Mouse (Mus musculus): Measurements from ENCODE around the gene Gm43720.

The Gm43720 gene

GRCm38 (mm10) chr5:138262001-138262400, 17.8 kb downstream of the Gm43720 start:
- DNase-seq (ENCODE audit: extremely low spot score): no peak

GRCm38 (mm10) chr5:138260834-138261233, 18.9 kb downstream of the Gm43720 start:
- DNase-seq (ENCODE audit: extremely low spot score): no peak

GRCm38 (mm10) chr5:138260051-138260450, 19.7 kb downstream of the Gm43720 start:
- DNase-seq (ENCODE audit: extremely low spot score): no peak

GRCm38 (mm10) chr5:138258993-138259392, 20.8 kb downstream of the Gm43720 start:
- no peak for DNase-seq (ENCODE audit: extremely low spot score)

GRCm38 (mm10) chr5:138258542-138258941, 21.2 kb downstream of the Gm43720 start:
- no peak for DNase-seq (ENCODE audit: extremely low spot score)

GRCm38 (mm10) chr5:138258078-138258477, 21.7 kb downstream of the Gm43720 start:
- no peak for DNase-seq (ENCODE audit: extremely low spot score)

- no peak for DNase-seq (ENCODE audit: extremely low spot score)
Measured at GRCm38 (mm10) chr5:138257585-138257978, 22.2 kb downstream of the Gm43720 start.

- no peak for DNase-seq (ENCODE audit: extremely low spot score)
Measured at GRCm38 (mm10) chr5:138256966-138257584, 22.7 kb downstream of the Gm43720 start.

GRCm38 (mm10) chr5:138256094-138256467, 23.7 kb downstream of the Gm43720 start:
- DNase-seq (ENCODE audit: extremely low spot score): no peak

- peak; percentile 89 for DNase-seq (ENCODE audit: extremely low spot score)
Measured at GRCm38 (mm10) chr5:138255353-138256093, 24.2 kb downstream of the Gm43720 start, which contains the start of gene Lamtor4. Gene Lamtor4 (plus strand): TSS chr5:138255482.

- DNase-seq (ENCODE audit: extremely low spot score): no peak
Measured at GRCm38 (mm10) chr5:138253061-138253460, 26.7 kb downstream of the Gm43720 start.

GRCm38 (mm10) chr5:138251144-138251543, 28.6 kb downstream of the Gm43720 start:
- no peak for DNase-seq (ENCODE audit: extremely low spot score)

- DNase-seq (ENCODE audit: extremely low spot score): no peak
Measured at GRCm38 (mm10) chr5:138241511-138241910, 38.2 kb downstream of the Gm43720 start.

- DNase-seq (ENCODE audit: extremely low spot score): no peak
Measured at GRCm38 (mm10) chr5:138234224-138234623, 45.5 kb downstream of the Gm43720 start.

- DNase-seq (ENCODE audit: extremely low spot score): no peak
Measured at GRCm38 (mm10) chr5:138233778-138234177, 46.0 kb downstream of the Gm43720 start.

- no peak for DNase-seq (ENCODE audit: extremely low spot score)
Measured at GRCm38 (mm10) chr5:138229511-138229910, 50.2 kb downstream of the Gm43720 start.

GRCm38 (mm10) chr5:138228026-138228425, 51.7 kb downstream of the Gm43720 start:
- no peak for DNase-seq (ENCODE audit: extremely low spot score)

GRCm38 (mm10) chr5:138227367-138227766, 52.4 kb downstream of the Gm43720 start:
- no peak for DNase-seq (ENCODE audit: extremely low spot score)

GRCm38 (mm10) chr5:138226491-138226890, 53.3 kb downstream of the Gm43720 start:
- no peak for DNase-seq (ENCODE audit: extremely low spot score)

GRCm38 (mm10) chr5:138225700-138226099, 54.1 kb downstream of the Gm43720 start, which contains the start of gene Nxpe5:
Gene Nxpe5 (plus strand): TSS chr5:138225898.
- DNase-seq (ENCODE audit: extremely low spot score): no peak

GRCm38 (mm10) chr5:138223287-138223686, 56.5 kb downstream of the Gm43720 start:
- DNase-seq (ENCODE audit: extremely low spot score): no peak

GRCm38 (mm10) chr5:138222111-138222510, 57.6 kb downstream of the Gm43720 start:
- DNase-seq (ENCODE audit: extremely low spot score): peak; percentile 65

- no peak for DNase-seq (ENCODE audit: extremely low spot score)
Measured at GRCm38 (mm10) chr5:138219864-138220263, 59.9 kb downstream of the Gm43720 start.

Measured in embryo, embryonic 9.5 days (tissue).